Mouse (Mus musculus) thymus, adult 2 months (tissue): ENCODE results near the gene P2rx6.

Source experiments
- CTCF ChIP-seq: fragments of 200-500 bp; IDR thresholded peaks from 2 replicates; pipeline ENCODE4 v1.5.1; 2012; ENCODE audit warnings: mild to moderate bottlenecking, control low read depth, low read length, moderate library complexity, borderline replicate concordance; ENCODE audit not compliant: control insufficient read depth, poor library complexity, insufficient read depth; ENCODE audit errors: extremely low read depth
- POLR2A ChIP-seq: fragments of 200-500 bp; IDR thresholded peaks from 2 replicates; pipeline ENCODE4 v1.6.1; 2012; ENCODE audit warnings: mild to moderate bottlenecking, low read length, control low read depth, moderate library complexity; ENCODE audit not compliant: control insufficient read depth, poor library complexity, insufficient read depth; ENCODE audit errors: extremely low read depth

- TF ChIP-seq CTCF (no peak), POLR2A (no peak)
Observed at GRCm38 (mm10) chr16:17526223-17526622, 35.5 kb upstream of the P2rx6 start.
